Mouse (Mus musculus): ENCODE results near the gene Coq3. TPM values are rescaled to one million over a fixed set of nuclear protein-coding genes. Genes with fewer than 3 reads are reported as not detected.

Coq3 gene
- polyA plus RNA-seq, 1 experiment from 2014 or later: 12.4 TPM

DNA sequence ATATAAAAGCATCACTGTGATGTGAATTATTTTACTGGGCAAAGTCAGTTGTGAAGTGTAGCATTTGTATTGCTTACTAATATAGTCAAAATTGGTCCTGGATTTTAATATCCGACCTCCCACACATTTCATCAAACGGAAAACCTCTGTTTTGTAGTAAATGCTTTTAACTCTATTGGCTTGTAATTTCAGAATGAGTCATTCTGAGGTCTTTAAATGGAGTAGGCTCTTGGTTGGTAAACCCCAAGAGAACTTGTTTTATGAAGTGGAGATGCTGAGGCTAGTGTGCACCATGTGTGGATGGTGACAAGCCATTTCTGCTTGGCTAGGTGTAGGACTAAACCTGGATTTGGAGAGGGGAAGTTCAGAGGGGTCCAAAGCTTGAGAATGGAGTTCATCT is 55.9 kb downstream of the Coq3 start:
- ATAC-seq: no peak
- Histone ChIP-seq H3K27ac (no peak overlapping the region), H3K27me3 (replicated peaks) (peaks cover 32% of the 10 kb centered on the region), H3K4me3 (no peak overlapping the region), H3K4me2 (no peak overlapping the region), H3K9me3 (replicated peaks) (no peaks in the 10 kb centered on the region), H3K4me1 (no peaks in the 10 kb centered on the region), H3K9ac (no peak overlapping the region), H3K36me3 (no peaks in the 10 kb centered on the region)
- 70% methylated on average over 2 of the region's 2 CpGs for WGBS (ENCODE audit: insufficient replicate concordance)

GRCm38 (mm10) chr4:21936424-21936823 is 57.0 kb downstream of the Coq3 start:
- H3K4me1 ChIP-seq: no peaks in the 10 kb centered on the region
- no peak overlapping the region for H3K4me2 ChIP-seq
- H3K9me3 ChIP-seq (replicated peaks): no peaks in the 10 kb centered on the region
- H3K4me3 ChIP-seq: no peak overlapping the region
- H3K36me3 ChIP-seq: no peaks in the 10 kb centered on the region
- 69% methylated on average over 9 of the region's 9 CpGs for WGBS (ENCODE audit: insufficient replicate concordance)
- H3K27ac ChIP-seq: no peak overlapping the region
- ATAC-seq: no peak
- no peak overlapping the region for H3K9ac ChIP-seq
- peaks cover 22% of the 10 kb centered on the region for H3K27me3 ChIP-seq (replicated peaks)

GRCm38 (mm10) chr4:21937890-21938289 is 58.4 kb downstream of the Coq3 start:
- Histone ChIP-seq H3K4me2 (no peak overlapping the region), H3K9me3 (replicated peaks) (no peaks in the 10 kb centered on the region), H3K9ac (no peak overlapping the region), H3K36me3 (no peaks in the 10 kb centered on the region), H3K4me1 (no peaks in the 10 kb centered on the region), H3K27me3 (replicated peaks) (peaks cover 7% of the 10 kb centered on the region; the same call in 1 of the 2 replicates), H3K27ac (no peak overlapping the region), H3K4me3 (no peak overlapping the region)
- 74% methylated on average over 8 of the region's 8 CpGs for WGBS (ENCODE audit: insufficient replicate concordance)
- ATAC-seq: no peak

DNA sequence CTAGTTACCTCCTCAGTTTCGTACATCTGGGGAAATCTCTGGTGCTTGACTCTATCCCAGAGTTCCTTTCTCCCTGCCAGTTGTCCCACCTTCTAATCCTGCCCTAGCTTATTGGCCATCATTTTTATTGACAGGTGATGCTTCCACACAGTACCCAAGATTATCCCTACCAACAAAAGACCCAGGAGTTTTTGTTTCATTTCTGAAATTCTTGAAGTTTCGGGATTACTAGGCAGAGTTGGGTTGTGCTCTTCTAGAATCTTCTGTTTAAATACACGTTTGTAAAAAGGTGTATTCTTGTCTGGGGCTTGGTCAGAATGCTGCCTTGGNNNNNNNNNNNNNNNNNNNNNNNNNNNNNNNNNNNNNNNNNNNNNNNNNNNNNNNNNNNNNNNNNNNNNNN is 65.2 kb downstream of the Coq3 start:
- no peak overlapping the region for H3K27ac ChIP-seq
- H3K27me3 ChIP-seq (replicated peaks): no peaks in the 10 kb centered on the region
- no peaks in the 10 kb centered on the region for H3K36me3 ChIP-seq
- ATAC-seq: no peak
- H3K9ac ChIP-seq: no peak overlapping the region
- no peaks in the 10 kb centered on the region for H3K9me3 ChIP-seq (replicated peaks)
- no peak overlapping the region for H3K4me3 ChIP-seq
- no peak overlapping the region for H3K4me2 ChIP-seq
- WGBS (ENCODE audit: insufficient replicate concordance): 57% methylated on average over 3 of the region's 3 CpGs
- H3K4me1 ChIP-seq: no peaks in the 10 kb centered on the region

DNA sequence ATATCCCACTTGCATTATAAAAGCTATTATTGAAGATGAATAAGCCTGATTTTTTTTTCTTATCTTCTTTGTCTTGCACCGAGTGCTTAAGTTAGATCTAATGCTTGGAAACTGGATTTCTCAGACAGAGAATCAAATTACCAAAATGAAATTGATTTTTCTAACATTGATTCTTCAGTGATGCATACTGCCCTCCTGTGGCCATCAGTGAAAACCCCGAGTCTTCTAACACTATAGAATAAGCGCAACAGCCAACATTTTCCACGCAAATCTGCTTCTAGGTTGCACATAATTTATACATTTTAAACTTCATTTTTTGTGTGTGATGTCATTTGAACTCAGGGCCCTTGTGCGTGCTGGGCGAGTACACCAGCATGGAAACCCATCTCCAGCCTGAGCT is 72.0 kb downstream of the Coq3 start:
- H3K4me2 ChIP-seq: no peak overlapping the region
- 35% methylated on average over 6 of the region's 6 CpGs for WGBS (ENCODE audit: insufficient replicate concordance)
- no peak for ATAC-seq
- H3K9me3 ChIP-seq (replicated peaks): no peaks in the 10 kb centered on the region
- no peaks in the 10 kb centered on the region for H3K36me3 ChIP-seq
- H3K9ac ChIP-seq: no peak overlapping the region
- H3K27me3 ChIP-seq (replicated peaks): no peaks in the 10 kb centered on the region
- H3K4me3 ChIP-seq: no peak overlapping the region
- no peaks in the 10 kb centered on the region for H3K4me1 ChIP-seq
- no peak overlapping the region for H3K27ac ChIP-seq

DNA sequence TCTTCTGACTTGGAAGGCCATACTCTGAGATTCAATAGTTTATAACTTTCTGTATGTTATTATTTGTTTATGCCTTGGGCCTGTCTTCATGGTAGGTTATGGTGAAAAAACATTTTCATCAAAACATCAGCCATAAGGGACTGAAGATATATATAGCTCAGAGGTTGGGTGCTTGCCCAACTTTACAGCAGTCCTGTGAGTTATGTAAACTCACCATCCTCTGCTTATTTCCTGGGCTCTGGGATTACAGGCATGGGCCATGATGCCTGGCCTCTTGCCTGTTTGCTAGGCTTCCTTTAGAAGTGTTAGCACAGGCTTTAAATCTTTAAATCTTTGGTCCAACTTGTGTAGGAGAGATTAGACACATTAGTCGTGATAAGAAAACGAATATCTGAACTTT is 72.8 kb downstream of the Coq3 start:
- no peak overlapping the region for H3K4me3 ChIP-seq
- WGBS (ENCODE audit: insufficient replicate concordance): 23% methylated on average over 2 of the region's 2 CpGs
- no peaks in the 10 kb centered on the region for H3K36me3 ChIP-seq
- no peak overlapping the region for H3K27ac ChIP-seq
- H3K9ac ChIP-seq: no peak overlapping the region
- no peaks in the 10 kb centered on the region for H3K9me3 ChIP-seq (replicated peaks)
- no peak for ATAC-seq
- no peak overlapping the region for H3K4me2 ChIP-seq
- no peaks in the 10 kb centered on the region for H3K27me3 ChIP-seq (replicated peaks)
- H3K4me1 ChIP-seq: no peaks in the 10 kb centered on the region

- 41% methylated on average over 7 of the region's 7 CpGs for WGBS (ENCODE audit: insufficient replicate concordance)
- no peak overlapping the region for H3K9ac ChIP-seq
- no peaks in the 10 kb centered on the region for H3K9me3 ChIP-seq (replicated peaks)
- ATAC-seq: no peak
- H3K4me3 ChIP-seq: no peak overlapping the region
- no peaks in the 10 kb centered on the region for H3K36me3 ChIP-seq
- H3K27ac ChIP-seq: no peak overlapping the region
- H3K27me3 ChIP-seq (replicated peaks): no peaks in the 10 kb centered on the region
- H3K4me1 ChIP-seq: no peaks in the 10 kb centered on the region
- H3K4me2 ChIP-seq: no peak overlapping the region
These were observed 78.3 kb downstream of the Coq3 start for GRCm38 (mm10) chr4:21957570-21958321.

Other genes with a start within 250 kb of the Coq3 start
- not detected in 2 replicates for gene Prdm13, start 193.7 kb upstream of the Coq3 start, polyA plus RNA-seq (2016; fragmentation: Nextera tagmentation; extraction: Ambion mirVana)
- gene Ccnc, start 152.0 kb upstream of the Coq3 start, polyA plus RNA-seq (2016; fragmentation: Nextera tagmentation; extraction: Ambion mirVana): 27.1 and 29.1 TPM in 2 replicates
- gene Usp45, start 112.5 kb upstream of the Coq3 start, polyA plus RNA-seq (2016; fragmentation: Nextera tagmentation; extraction: Ambion mirVana): 17.3 and 21.3 TPM in 2 replicates
- gene Tstd3, start 112.5 kb upstream of the Coq3 start, polyA plus RNA-seq (2016; fragmentation: Nextera tagmentation; extraction: Ambion mirVana): 19.5 and 20.6 TPM in 2 replicates
- 59.2 and 59.4 TPM in 2 replicates for gene Pnisr, start 32.1 kb upstream of the Coq3 start, polyA plus RNA-seq (2016; fragmentation: Nextera tagmentation; extraction: Ambion mirVana)
- 0.31 and 0.36 TPM in 2 replicates for gene Faxc, start 51.7 kb downstream of the Coq3 start, polyA plus RNA-seq (2016; fragmentation: Nextera tagmentation; extraction: Ambion mirVana)

Data from liver, embryonic 12.5 days (tissue).